Mouse (Mus musculus): ENCODE results near the gene Rasl10b. TPM values are rescaled to one million over a fixed set of nuclear protein-coding genes. Genes with fewer than 3 reads are reported as not detected.
A peak's percentile ranks its signal among the peaks of the same experiment; 100 is the strongest.

Rasl10b gene
- polyA plus RNA-seq, 1 experiment from 2014 or later, result 4.6 TPM

- Histone ChIP-seq H3K4me1 (ENCODE audit: control insufficient read depth, insufficient read depth, low read length) (peaks cover 6% of the 10 kb centered on the region), H3K27ac (ENCODE audit: low read depth, low read length) (no peak overlapping the region), H3K27me3 (ENCODE audit: control insufficient read depth, insufficient read depth, low read length) (peaks cover 13% of the 10 kb centered on the region), H3K4me3 (ENCODE audit: low read depth, low read length) (no peak overlapping the region), H3K36me3 (ENCODE audit: control insufficient read depth, insufficient read depth, low read length) (no peaks in the 10 kb centered on the region), H3K9ac (ENCODE audit: low read length) (no peak overlapping the region), H3K9me3 (ENCODE audit: control insufficient read depth, low read length) (no peaks in the 10 kb centered on the region), H3K4me2 (no peak overlapping the region)
- no peak for DNase-seq (ENCODE audit: low spot score, missing footprints)
- ATAC-seq (ENCODE audit: low FRiP score), result no peak
- 65% methylated on average over 4 of the region's 4 CpGs for WGBS
Observed at GRCm38 (mm10) chr11:83449298-83449697, 40.4 kb downstream of the Rasl10b start.

DNA sequence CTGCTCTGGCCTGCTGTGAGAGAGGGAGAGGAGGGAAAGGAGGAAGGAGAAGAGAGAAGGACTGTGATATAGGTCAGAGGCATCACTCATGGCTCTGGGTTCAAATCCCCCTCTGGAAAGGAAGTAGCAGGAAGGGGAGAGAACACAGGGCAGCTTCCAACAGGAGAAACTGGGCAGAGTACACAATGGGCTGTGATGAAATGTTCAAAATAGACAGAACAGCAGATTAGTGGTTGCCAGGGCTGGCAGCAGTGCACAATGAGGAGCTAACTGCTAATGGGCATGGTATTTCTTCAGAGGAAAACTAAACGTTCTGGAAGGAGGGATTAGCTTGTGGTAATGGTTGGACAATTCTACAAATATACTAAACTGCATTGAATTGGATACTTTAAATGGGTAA, 41.6 kb downstream of the Rasl10b start:
- no peaks in the 10 kb centered on the region for H3K36me3 ChIP-seq (ENCODE audit: control insufficient read depth, insufficient read depth, low read length)
- no peak for ATAC-seq (ENCODE audit: low FRiP score)
- H3K9me3 ChIP-seq (ENCODE audit: control insufficient read depth, low read length), result no peaks in the 10 kb centered on the region
- DNase-seq (ENCODE audit: low spot score, missing footprints), result no peak
- 29% methylated on average over 1 of the region's 1 CpGs for WGBS
- H3K4me1 ChIP-seq (ENCODE audit: control insufficient read depth, insufficient read depth, low read length), result peaks cover 6% of the 10 kb centered on the region
- no peak overlapping the region for H3K4me3 ChIP-seq (ENCODE audit: low read depth, low read length)
- H3K9ac ChIP-seq (ENCODE audit: low read length), result no peak overlapping the region
- peaks cover 5% of the 10 kb centered on the region; the same call in 1 of the 2 replicates for H3K27me3 ChIP-seq (ENCODE audit: control insufficient read depth, insufficient read depth, low read length)
- no peak overlapping the region for H3K4me2 ChIP-seq
- no peak overlapping the region for H3K27ac ChIP-seq (ENCODE audit: low read depth, low read length)

DNA sequence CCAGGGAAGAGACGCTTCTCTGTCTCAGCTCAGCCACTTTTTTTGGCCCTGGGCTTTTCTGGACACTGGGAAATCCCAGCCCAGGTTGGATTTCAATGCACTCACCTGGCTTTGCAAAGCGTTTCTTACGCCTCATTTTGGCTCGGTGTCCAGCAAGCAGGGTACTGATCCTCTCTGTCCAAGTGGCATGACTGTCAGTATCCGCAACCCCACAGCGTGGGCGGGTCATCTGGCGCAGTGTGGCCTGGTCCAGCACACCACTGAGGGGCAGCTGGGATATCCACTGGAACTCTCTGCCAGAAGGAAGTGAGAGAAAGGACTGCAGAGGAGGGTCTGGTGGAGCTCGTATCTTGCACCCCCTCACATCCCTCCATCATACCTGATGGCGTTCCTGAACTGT, 42.3 kb downstream of the Rasl10b start:
- Histone ChIP-seq H3K27me3 (ENCODE audit: control insufficient read depth, insufficient read depth, low read length) (peaks cover 8% of the 10 kb centered on the region), H3K9me3 (ENCODE audit: control insufficient read depth, low read length) (no peaks in the 10 kb centered on the region), H3K4me1 (ENCODE audit: control insufficient read depth, insufficient read depth, low read length) (peaks cover 6% of the 10 kb centered on the region), H3K27ac (ENCODE audit: low read depth, low read length) (no peak overlapping the region), H3K9ac (ENCODE audit: low read length) (no peak overlapping the region), H3K4me2 (no peak overlapping the region), H3K4me3 (ENCODE audit: low read depth, low read length) (no peak overlapping the region), H3K36me3 (ENCODE audit: control insufficient read depth, insufficient read depth, low read length) (no peaks in the 10 kb centered on the region)
- ATAC-seq (ENCODE audit: low FRiP score) (no peak), DNase-seq (ENCODE audit: low spot score, missing footprints) (no peak)
- WGBS, result 85% methylated on average over 10 of the region's 10 CpGs

DNA sequence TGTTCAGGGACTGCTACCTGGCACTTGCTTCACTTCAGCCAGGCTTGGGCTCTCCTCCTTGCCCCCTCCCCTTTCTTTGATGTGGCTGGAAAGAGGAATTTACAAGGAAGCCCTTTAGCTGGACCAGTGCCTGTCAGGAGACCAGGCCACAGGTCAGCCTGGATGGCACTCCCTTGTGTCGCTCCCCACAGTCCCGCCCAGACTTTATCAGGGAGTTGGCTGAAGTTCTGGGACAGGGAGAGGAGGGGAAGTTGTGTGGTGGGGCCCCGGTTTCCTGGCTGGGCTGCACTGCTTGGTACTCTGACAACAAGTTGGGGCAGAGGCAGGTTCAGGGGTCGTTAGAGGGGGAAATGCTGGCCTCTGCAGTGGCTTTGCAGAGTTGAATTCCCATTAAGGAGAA, 45.6 kb downstream of the Rasl10b start:
- Histone ChIP-seq H3K4me3 (ENCODE audit: low read depth, low read length) (no peak overlapping the region), H3K9ac (ENCODE audit: low read length) (no peak overlapping the region), H3K9me3 (ENCODE audit: control insufficient read depth, low read length) (no peaks in the 10 kb centered on the region), H3K27me3 (ENCODE audit: control insufficient read depth, insufficient read depth, low read length) (peaks cover 12% of the 10 kb centered on the region), H3K36me3 (ENCODE audit: control insufficient read depth, insufficient read depth, low read length) (no peaks in the 10 kb centered on the region), H3K27ac (ENCODE audit: low read depth, low read length) (no peak overlapping the region), H3K4me1 (ENCODE audit: control insufficient read depth, insufficient read depth, low read length) (peaks cover 17% of the 10 kb centered on the region), H3K4me2 (no peak overlapping the region)
- DNase-seq (ENCODE audit: low spot score, missing footprints) (no peak), ATAC-seq (ENCODE audit: low FRiP score) (no peak)
- 30% methylated on average over 4 of the region's 4 CpGs for WGBS

DNA sequence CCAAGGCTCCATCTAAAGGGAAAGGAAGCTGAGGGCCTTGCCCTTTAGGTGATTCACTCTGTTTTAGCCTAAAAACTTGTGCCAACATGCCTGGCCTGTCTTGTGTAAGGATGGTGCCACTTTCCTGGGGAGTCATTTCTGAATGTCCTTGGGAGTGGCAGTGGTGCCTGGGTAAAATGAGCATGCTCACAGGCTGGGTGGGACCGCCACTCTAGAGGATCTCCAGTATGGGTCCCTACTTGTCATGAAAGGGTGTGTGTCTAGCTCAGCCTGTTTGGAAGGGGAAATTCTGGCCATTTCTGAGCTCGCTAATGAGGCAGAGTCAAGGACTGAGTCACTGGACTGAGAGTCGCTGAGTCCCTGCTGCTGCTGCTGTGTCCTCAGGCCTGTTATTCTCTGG, 46.7 kb downstream of the Rasl10b start:
- Histone ChIP-seq H3K9ac (ENCODE audit: low read length) (no peak overlapping the region), H3K4me2 (no peak overlapping the region), H3K4me3 (ENCODE audit: low read depth, low read length) (no peak overlapping the region), H3K36me3 (ENCODE audit: control insufficient read depth, insufficient read depth, low read length) (no peaks in the 10 kb centered on the region), H3K27ac (ENCODE audit: low read depth, low read length) (no peak overlapping the region), H3K27me3 (ENCODE audit: control insufficient read depth, insufficient read depth, low read length) (peaks cover 18% of the 10 kb centered on the region), H3K9me3 (ENCODE audit: control insufficient read depth, low read length) (no peaks in the 10 kb centered on the region), H3K4me1 (ENCODE audit: control insufficient read depth, insufficient read depth, low read length) (peaks cover 17% of the 10 kb centered on the region)
- DNase-seq (ENCODE audit: low spot score, missing footprints) (no peak), ATAC-seq (ENCODE audit: low FRiP score) (no peak)
- 79% methylated on average over 3 of the region's 3 CpGs for WGBS

DNA sequence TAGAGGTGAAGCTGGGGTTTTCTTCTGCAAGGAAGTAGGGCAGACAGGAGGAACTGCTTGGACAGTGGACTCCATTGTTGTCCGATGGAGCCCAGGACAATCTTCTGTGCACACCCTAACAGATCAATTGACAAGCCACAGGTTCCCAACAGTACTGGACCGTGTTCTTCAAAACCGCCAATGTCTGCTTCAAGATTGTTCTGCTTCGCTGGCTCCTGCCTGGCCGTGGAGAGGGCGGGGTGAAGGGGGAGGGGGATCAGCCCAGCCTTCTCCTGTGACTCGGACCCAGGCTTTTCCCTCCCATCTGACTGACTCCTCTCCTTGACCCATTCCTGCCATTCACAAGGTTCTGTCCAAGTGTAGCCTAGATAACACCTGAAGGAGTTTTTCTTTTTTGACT, 48.3 kb downstream of the Rasl10b start:
- ATAC-seq (ENCODE audit: low FRiP score) (no peak), DNase-seq (ENCODE audit: low spot score, missing footprints) (no peak)
- Histone ChIP-seq H3K9ac (ENCODE audit: low read length) (no peak overlapping the region), H3K4me3 (ENCODE audit: low read depth, low read length) (no peak overlapping the region), H3K9me3 (ENCODE audit: control insufficient read depth, low read length) (no peaks in the 10 kb centered on the region), H3K36me3 (ENCODE audit: control insufficient read depth, insufficient read depth, low read length) (no peaks in the 10 kb centered on the region), H3K4me1 (ENCODE audit: control insufficient read depth, insufficient read depth, low read length) (peaks cover 19% of the 10 kb centered on the region), H3K27ac (ENCODE audit: low read depth, low read length) (no peak overlapping the region), H3K4me2 (no peak overlapping the region), H3K27me3 (ENCODE audit: control insufficient read depth, insufficient read depth, low read length) (peaks cover 28% of the 10 kb centered on the region)
- WGBS, result 15% methylated on average over 7 of the region's 7 CpGs

DNA sequence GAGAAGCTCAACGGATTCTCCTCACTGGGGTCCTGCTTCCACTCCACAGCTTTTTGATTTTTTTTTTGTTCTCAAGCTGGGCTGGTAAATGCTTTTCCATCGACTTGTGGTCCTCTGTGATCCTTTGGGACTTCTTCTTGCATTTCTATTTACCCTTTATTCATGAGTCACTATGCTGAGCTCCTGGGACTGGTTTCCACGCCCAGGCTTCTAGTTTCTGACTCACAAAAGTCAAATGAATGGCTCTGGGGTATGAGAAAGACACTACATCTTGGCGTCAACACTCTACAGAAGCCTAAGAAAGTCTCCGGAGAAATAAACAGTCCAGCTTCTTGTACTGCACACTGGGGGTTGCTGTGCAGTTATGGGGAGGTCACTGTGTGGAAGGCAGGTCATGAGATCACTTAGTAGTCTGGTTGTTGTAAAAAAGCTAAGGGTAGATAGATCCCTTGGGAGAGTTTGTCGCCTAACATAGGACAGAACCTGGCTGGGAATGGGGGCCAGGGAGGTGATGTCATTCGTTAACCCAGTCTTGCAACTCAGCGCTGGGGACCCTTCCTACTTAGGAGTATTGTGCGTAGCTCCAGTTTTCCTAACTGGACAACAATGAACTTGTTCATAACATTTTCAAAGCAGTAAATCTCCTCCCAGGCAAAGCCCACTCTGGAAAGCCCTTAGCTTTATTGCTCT, 49.1 kb downstream of the Rasl10b start:
- no peak for DNase-seq (ENCODE audit: low spot score, missing footprints)
- Histone ChIP-seq H3K4me2 (no peak overlapping the region), H3K27ac (ENCODE audit: low read depth, low read length) (no peak overlapping the region), H3K9me3 (ENCODE audit: control insufficient read depth, low read length) (no peaks in the 10 kb centered on the region), H3K9ac (ENCODE audit: low read length) (no peak overlapping the region), H3K36me3 (ENCODE audit: control insufficient read depth, insufficient read depth, low read length) (no peaks in the 10 kb centered on the region), H3K27me3 (ENCODE audit: control insufficient read depth, insufficient read depth, low read length) (peaks cover 36% of the 10 kb centered on the region), H3K4me3 (ENCODE audit: low read depth, low read length) (no peak overlapping the region), H3K4me1 (ENCODE audit: control insufficient read depth, insufficient read depth, low read length) (peaks cover 22% of the 10 kb centered on the region)
- 50% methylated on average over 9 of the region's 9 CpGs for WGBS
- no peak for ATAC-seq (ENCODE audit: low FRiP score)

- DNase-seq (ENCODE audit: low spot score, missing footprints) (peak; percentile 90), ATAC-seq (ENCODE audit: low FRiP score) (no peak)
- Histone ChIP-seq H3K4me2 (no peak overlapping the region), H3K4me3 (ENCODE audit: low read depth, low read length) (no peak overlapping the region), H3K36me3 (ENCODE audit: control insufficient read depth, insufficient read depth, low read length) (no peaks in the 10 kb centered on the region), H3K9ac (ENCODE audit: low read length) (no peak overlapping the region), H3K27me3 (ENCODE audit: control insufficient read depth, insufficient read depth, low read length) (peaks cover 47% of the 10 kb centered on the region), H3K27ac (ENCODE audit: low read depth, low read length) (no peak overlapping the region), H3K4me1 (ENCODE audit: control insufficient read depth, insufficient read depth, low read length) (peaks cover 22% of the 10 kb centered on the region), H3K9me3 (ENCODE audit: control insufficient read depth, low read length) (no peaks in the 10 kb centered on the region)
- WGBS, result 56% methylated on average over 10 of the region's 10 CpGs
Observed at GRCm38 (mm10) chr11:83461462-83462027, 52.6 kb downstream of the Rasl10b start.

DNA sequence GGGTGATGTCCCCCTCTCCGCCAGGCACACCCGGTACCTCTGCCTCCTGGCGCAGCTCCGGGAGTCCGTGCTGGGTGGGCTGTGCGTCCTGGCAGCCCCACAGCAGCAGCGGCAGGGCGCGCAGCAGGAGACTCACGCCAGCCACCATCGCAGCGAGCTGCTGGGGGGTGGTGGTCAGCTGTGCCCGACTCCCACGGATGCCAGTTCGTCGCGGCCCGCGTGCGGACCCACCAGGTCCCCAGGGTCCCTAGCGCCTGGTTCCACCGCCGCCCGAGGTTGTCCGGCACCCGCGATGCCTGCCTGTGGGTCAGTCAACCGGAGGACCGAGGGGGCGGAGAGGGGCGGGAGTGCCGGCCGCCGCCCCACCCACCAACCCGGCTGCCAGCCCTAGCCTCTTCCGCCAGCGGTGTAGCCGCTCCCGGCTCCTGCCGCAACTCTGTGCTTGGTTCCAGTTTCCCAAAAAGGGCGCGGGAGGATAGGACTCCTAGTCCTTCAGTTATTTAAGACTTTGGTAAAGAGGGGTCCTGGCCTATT, 53.8 kb downstream of the Rasl10b start, which contains the start of gene Mmp28:
Gene Mmp28 (minus strand): TSS at position 361 of the 534 bp plus-strand sequence.
- peak; percentile 95 for DNase-seq (ENCODE audit: low spot score, missing footprints)
- Histone ChIP-seq H3K4me3 (ENCODE audit: low read depth, low read length) (peak within 1 kb of the TSS; percentile 48), H3K36me3 (ENCODE audit: control insufficient read depth, insufficient read depth, low read length) (no peaks in the 10 kb centered on the region), H3K9me3 (ENCODE audit: control insufficient read depth, low read length) (no peaks in the 10 kb centered on the region), H3K9ac (ENCODE audit: low read length) (peak within 1 kb of the TSS; percentile 52), H3K4me1 (ENCODE audit: control insufficient read depth, insufficient read depth, low read length) (peaks cover 13% of the 10 kb centered on the region), H3K27me3 (ENCODE audit: control insufficient read depth, insufficient read depth, low read length) (peaks cover 42% of the 10 kb centered on the region), H3K27ac (ENCODE audit: low read depth, low read length) (no peak within 1 kb of the TSS), H3K4me2 (peak within 1 kb of the TSS; percentile 86)
- 0 out of 2 replicates have a peak, but pooled peaks have one; percentile 30 for ATAC-seq (ENCODE audit: low FRiP score)
- WGBS, result 0% methylated on average over 41 of the region's 42 CpGs

Data from midbrain, embryonic 11.5 days (tissue).